22 mouse cellular contexts compared by ENCODE assay signal in the genomic region with DNA sequence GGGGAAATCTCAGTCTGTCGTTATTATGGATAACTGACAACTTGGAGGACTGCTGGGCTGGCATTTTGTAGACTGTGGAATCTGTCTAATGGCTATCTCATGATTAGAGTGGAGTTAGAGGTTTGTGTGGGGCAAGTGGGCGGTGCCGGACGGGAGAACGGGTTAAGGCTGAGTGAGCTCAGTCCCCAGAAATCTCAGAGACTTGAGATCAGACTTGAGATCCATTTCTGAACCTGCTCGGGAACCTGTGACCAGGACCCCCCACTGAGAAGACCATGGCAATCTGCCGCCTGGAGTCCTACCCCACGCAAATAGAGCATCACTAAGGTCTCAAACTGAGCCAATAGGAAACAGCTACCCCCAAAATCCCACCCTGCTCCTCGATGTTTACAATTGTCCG.
A peak's percentile ranks its signal among the peaks of the same experiment; 100 is the strongest.
DNase-seq lines count a peak whose midpoint lies in the region; ATAC-seq and TF ChIP-seq lines count a peak whose summit lies in the region.
"Had no signal": no experiment of that assay in that cellular context is flagged by ENCODE, and none has a peak within 500 bp of the region (broad histone marks: within the 10 kb centered on the region; RNA-seq: fewer than 3 reads in every experiment).

No protein-coding gene starts in this region.

- H3K9me3 ChIP-seq in forebrain, embryonic 10.5 days, result no peaks in the 10 kb centered on the region
- H3K9me3 ChIP-seq in forebrain, postnatal 0 days (ENCODE audit: low read length), result no peaks in the 10 kb centered on the region
- H3K9me3 ChIP-seq in neural tube, embryonic 12.5 days, result no peaks in the 10 kb centered on the region
- no peaks in the 10 kb centered on the region for H3K9me3 ChIP-seq in neural tube, embryonic 15.5 days (replicated peaks)
- H3K9me3 ChIP-seq in hindbrain, embryonic 14.5 days (ENCODE audit: control insufficient read depth, low read length), result no peaks in the 10 kb centered on the region
- H3K9me3 ChIP-seq: G1E; heart, embryonic 13.5 days; kidney, embryonic 15.5 days; stomach, embryonic 15.5 days had no signal

- H3K9ac ChIP-seq in forebrain, postnatal 0 days, result no peak overlapping the region
- no peak overlapping the region for H3K9ac ChIP-seq in neural tube, embryonic 12.5 days
- no peak overlapping the region for H3K9ac ChIP-seq in neural tube, embryonic 15.5 days (replicated peaks)
- H3K9ac ChIP-seq in hindbrain, embryonic 14.5 days, result no peak overlapping the region
- H3K9ac ChIP-seq: heart, embryonic 13.5 days; kidney, embryonic 15.5 days; stomach, embryonic 15.5 days had no signal

- no peak for DNase-seq in forebrain, embryonic 10.5 days (ENCODE audit: extremely low spot score, low spot score)
- DNase-seq in forebrain, postnatal 0 days, result no peak
- DNase-seq in hindbrain, embryonic 14.5 days (ENCODE audit: low spot score), result no peak
- no peak for DNase-seq in adrenal gland, postnatal 10 days
- no peak for DNase-seq in heart, adult 9 months (ENCODE audit: low spot score in 2 of 2)
- DNase-seq in urinary bladder, postnatal 14 days (ENCODE audit: low spot score), result no peak
- DNase-seq: adrenal gland, postnatal 25 days; cerebellum, adult 11 months; gastrocnemius, adult 2 months; heart, adult 11 months; heart, postnatal 36 days; lung, adult 2 months; lung, postnatal 36 days; right cerebral cortex, postnatal 14 days; thymus, adult 2 months had no signal

- ATAC-seq in forebrain, postnatal 0 days, result no peak
- 0 out of 2 replicates have a peak, but pooled peaks have one; percentile 45 for ATAC-seq in neural tube, embryonic 12.5 days (ENCODE audit: low FRiP score, low read depth)
- no peak for ATAC-seq in neural tube, embryonic 15.5 days (ENCODE audit: low FRiP score)
- no peak for ATAC-seq in hindbrain, embryonic 14.5 days (ENCODE audit: low FRiP score)

- H3K4me1 ChIP-seq in forebrain, embryonic 10.5 days, result peaks cover 39% of the 10 kb centered on the region
- H3K4me1 ChIP-seq in forebrain, postnatal 0 days (ENCODE audit: insufficient read depth), result no peaks in the 10 kb centered on the region
- peaks cover 20% of the 10 kb centered on the region for H3K4me1 ChIP-seq in neural tube, embryonic 12.5 days
- peaks cover 16% of the 10 kb centered on the region for H3K4me1 ChIP-seq in neural tube, embryonic 15.5 days
- H3K4me1 ChIP-seq in hindbrain, embryonic 14.5 days (replicated peaks; ENCODE audit: control insufficient read depth, insufficient read depth, low read length), result peaks cover 15% of the 10 kb centered on the region
- H3K4me1 ChIP-seq: stomach, embryonic 15.5 days had no signal

- H3K27ac ChIP-seq in forebrain, embryonic 10.5 days, result peak overlapping the region; percentile 76
- no peak overlapping the region for H3K27ac ChIP-seq in forebrain, postnatal 0 days (ENCODE audit: low read depth, low read length)
- no peak overlapping the region for H3K27ac ChIP-seq in neural tube, embryonic 12.5 days
- H3K27ac ChIP-seq in neural tube, embryonic 15.5 days (replicated peaks), result no peak overlapping the region
- 0 out of 2 replicates have a peak overlapping the region, but pooled peaks have one; percentile 26 for H3K27ac ChIP-seq in hindbrain, embryonic 14.5 days
- H3K27ac ChIP-seq: gastrocnemius, adult 2 months; heart, embryonic 13.5 days; kidney, embryonic 15.5 days; stomach, embryonic 15.5 days had no signal

- no peak for TF ChIP-seq CTCF in forebrain, postnatal 0 days (IDR thresholded peaks at IDR 0.05; ENCODE audit: low read depth)

- H3K4me3 ChIP-seq in forebrain, embryonic 10.5 days, result peak overlapping the region; percentile 14; the same call in 1 of the 2 replicates
- H3K4me3 ChIP-seq in forebrain, postnatal 0 days (ENCODE audit: low read depth, low read length), result no peak overlapping the region
- no peak overlapping the region for H3K4me3 ChIP-seq in neural tube, embryonic 12.5 days
- H3K4me3 ChIP-seq in neural tube, embryonic 15.5 days (replicated peaks), result no peak overlapping the region
- H3K4me3 ChIP-seq in hindbrain, embryonic 14.5 days (replicated peaks; ENCODE audit: low read length), result no peak overlapping the region
- H3K4me3 ChIP-seq: gastrocnemius, adult 2 months; heart, embryonic 13.5 days; kidney, embryonic 15.5 days; stomach, embryonic 15.5 days had no signal

- peaks cover 16% of the 10 kb centered on the region; the same call in 1 of the 2 replicates for H3K27me3 ChIP-seq in forebrain, embryonic 10.5 days (ENCODE audit: poor library complexity, severe bottlenecking)
- H3K27me3 ChIP-seq in forebrain, postnatal 0 days (ENCODE audit: insufficient read depth, low read length), result no peaks in the 10 kb centered on the region
- no peaks in the 10 kb centered on the region for H3K27me3 ChIP-seq in neural tube, embryonic 12.5 days (replicated peaks)
- H3K27me3 ChIP-seq in neural tube, embryonic 15.5 days (replicated peaks), result no peaks in the 10 kb centered on the region
- no peaks in the 10 kb centered on the region for H3K27me3 ChIP-seq in hindbrain, embryonic 14.5 days (ENCODE audit: control insufficient read depth, insufficient read depth, low read length)
- H3K27me3 ChIP-seq: kidney, embryonic 15.5 days; stomach, embryonic 15.5 days had no signal

- no peaks in the 10 kb centered on the region for H3K36me3 ChIP-seq in forebrain, embryonic 10.5 days (replicated peaks)
- no peaks in the 10 kb centered on the region for H3K36me3 ChIP-seq in forebrain, postnatal 0 days (ENCODE audit: insufficient read depth)
- no peaks in the 10 kb centered on the region for H3K36me3 ChIP-seq in neural tube, embryonic 12.5 days
- H3K36me3 ChIP-seq in neural tube, embryonic 15.5 days, result no peaks in the 10 kb centered on the region
- H3K36me3 ChIP-seq in hindbrain, embryonic 14.5 days (replicated peaks; ENCODE audit: control insufficient read depth, insufficient read depth), result no peaks in the 10 kb centered on the region
- H3K36me3 ChIP-seq: G1E; heart, embryonic 13.5 days; kidney, embryonic 15.5 days; stomach, embryonic 15.5 days had no signal

- WGBS in forebrain, embryonic 10.5 days, result 73% methylated on average over 10 of the region's 10 CpGs
- 31% methylated on average over 10 of the region's 10 CpGs for WGBS in forebrain, postnatal 0 days
- WGBS in neural tube, embryonic 12.5 days, result 51% methylated on average over 10 of the region's 10 CpGs
- 42% methylated on average over 10 of the region's 10 CpGs for WGBS in neural tube, embryonic 15.5 days
- WGBS in hindbrain, embryonic 14.5 days, result 49% methylated on average over 10 of the region's 10 CpGs

- no peak overlapping the region for H3K4me2 ChIP-seq in forebrain, postnatal 0 days (ENCODE audit: low read depth)
- H3K4me2 ChIP-seq in neural tube, embryonic 12.5 days (replicated peaks), result peak overlapping the region; percentile 8
- H3K4me2 ChIP-seq in neural tube, embryonic 15.5 days, result no peak overlapping the region
- no peak overlapping the region for H3K4me2 ChIP-seq in hindbrain, embryonic 14.5 days (replicated peaks)
- H3K4me2 ChIP-seq: heart, embryonic 13.5 days; kidney, embryonic 15.5 days; liver, embryonic 11.5 days; stomach, embryonic 15.5 days had no signal

Comparison
In these comparisons a context has a peak if more than half of its experiments do, and no peak if none do; other contexts are left out.
1. H3K27ac ChIP-seq: peak in forebrain, embryonic 10.5 days (single experiment) and hindbrain, embryonic 14.5 days (single experiment); none in forebrain, postnatal 0 days (single experiment), neural tube, embryonic 12.5 days (single experiment) and neural tube, embryonic 15.5 days (single experiment).